Mouse (Mus musculus) brain, adult 2 months (tissue): Measurements from ENCODE around the gene Map7.
A peak's percentile ranks its signal among the peaks of the same experiment; 100 is the strongest.

Source experiments
- DNase-seq: peaks from one replicate; pipeline ENCODE4 v3.0.0; 2011; ENCODE audit warnings: low read depth, low spot score

The Map7 gene

GRCm38 (mm10) chr10:20230026-20230425 is 81.8 kb downstream of the Map7 start:
- DNase-seq: peak; percentile 34

- no peak for DNase-seq
Observed at GRCm38 (mm10) chr10:20233451-20233850, 85.2 kb downstream of the Map7 start.

- peak; percentile 49 for DNase-seq
Observed at GRCm38 (mm10) chr10:20234466-20234865, 86.2 kb downstream of the Map7 start.

- no peak for DNase-seq
Observed at GRCm38 (mm10) chr10:20235656-20236055, 87.4 kb downstream of the Map7 start.

DNA sequence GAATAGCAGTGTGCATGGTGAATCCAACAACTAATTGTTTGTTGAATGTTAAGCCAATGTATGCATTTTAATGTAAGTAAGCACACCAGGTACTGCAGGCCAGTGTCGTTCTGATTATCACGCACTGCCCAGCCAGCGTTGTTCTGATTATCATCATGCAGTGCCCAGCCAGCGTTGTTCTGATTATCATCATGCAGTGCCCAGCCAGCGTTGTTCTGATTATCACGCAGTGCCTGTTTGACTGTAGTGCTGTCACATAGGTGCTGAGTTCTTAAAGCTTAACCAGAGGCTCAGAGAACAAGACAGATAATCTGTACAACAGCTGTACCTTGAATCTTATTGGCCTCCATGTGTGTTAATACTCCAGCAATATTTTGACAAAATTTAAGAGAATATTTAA is 88.0 kb downstream of the Map7 start:
- no peak for DNase-seq

- no peak for DNase-seq
Observed at GRCm38 (mm10) chr10:20238281-20238680, 90.0 kb downstream of the Map7 start.

DNA sequence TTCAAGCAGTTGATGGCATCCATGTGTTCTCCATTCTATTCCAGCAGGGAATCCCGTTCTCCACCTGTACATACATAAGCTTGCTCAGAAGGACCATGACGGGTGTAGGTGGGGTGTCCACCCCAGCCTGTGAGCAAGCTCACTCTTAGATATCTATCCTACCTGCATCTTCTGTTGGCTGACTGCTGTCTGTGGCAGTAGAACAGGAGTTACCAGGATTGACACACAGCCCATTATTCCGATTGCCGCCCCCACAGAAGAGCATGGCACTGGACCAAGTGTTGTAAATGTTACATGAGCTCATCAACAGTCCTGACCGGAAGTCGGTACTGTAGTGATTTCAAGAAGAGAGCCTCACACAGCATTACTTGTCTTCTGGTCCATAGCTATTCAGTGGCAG is 92.6 kb downstream of the Map7 start:
- peak; percentile 53 for DNase-seq

- DNase-seq: no peak
Observed at GRCm38 (mm10) chr10:20243321-20243720, 95.0 kb downstream of the Map7 start.

DNA sequence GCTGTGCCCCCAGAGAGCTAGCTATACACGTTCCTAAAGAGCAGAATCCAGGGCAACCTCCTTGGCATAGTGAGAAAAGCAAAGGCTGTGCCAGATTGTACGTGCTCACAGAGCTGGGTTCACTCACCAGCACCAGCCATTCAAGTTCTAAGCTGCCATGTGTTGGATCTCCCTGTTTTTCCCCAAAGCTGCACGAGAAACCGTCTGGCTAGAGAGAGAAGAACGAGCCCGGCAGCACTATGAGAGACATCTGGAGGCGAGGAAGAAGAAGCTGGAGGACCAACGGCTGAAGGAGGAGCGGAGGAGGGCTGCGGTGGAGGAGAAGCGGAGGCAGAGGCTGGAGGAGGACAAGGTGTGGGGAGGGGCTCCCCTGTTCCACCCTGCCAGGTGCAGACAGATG is 96.8 kb downstream of the Map7 start:
- DNase-seq: peak; percentile 71

DNA sequence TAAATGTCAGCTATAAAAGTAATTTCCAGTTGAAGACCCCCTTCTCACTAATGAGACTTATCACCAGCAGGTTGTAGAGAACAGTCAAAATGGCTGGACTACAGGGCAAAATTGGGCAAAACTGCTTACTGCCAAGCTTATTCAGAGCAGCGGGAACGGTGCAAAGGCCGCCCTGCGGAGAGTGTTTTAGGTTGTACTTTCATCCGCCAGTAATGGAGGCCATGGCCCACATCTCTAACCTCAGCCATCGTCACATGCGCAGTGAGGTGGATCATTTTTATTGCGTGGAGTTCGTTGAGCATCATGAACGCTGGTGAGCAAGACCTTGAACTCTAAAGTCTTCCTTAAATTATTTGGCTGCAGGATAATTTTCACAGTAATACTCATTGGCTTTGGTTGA is 100.8 kb downstream of the Map7 start:
- DNase-seq: no peak

DNA sequence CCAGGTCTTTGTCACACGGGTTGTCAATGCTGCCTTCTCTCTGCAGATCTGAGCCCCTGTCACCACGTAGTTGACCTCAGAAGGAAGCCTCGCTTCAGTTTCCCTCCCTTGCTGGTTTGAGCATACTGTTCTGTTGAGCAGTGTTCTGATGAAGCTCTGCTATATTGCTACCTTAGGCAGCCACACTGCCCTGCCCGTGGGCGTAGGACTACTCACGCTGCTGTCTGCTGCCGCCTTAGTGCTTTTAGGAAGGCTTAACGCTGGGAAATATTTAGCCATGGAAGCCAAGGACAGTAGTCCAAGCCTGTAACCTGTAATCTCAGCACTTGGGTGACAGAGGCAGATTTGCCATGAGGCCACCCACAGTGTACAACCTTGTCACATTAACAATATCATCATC is 107.3 kb downstream of the Map7 start:
- DNase-seq: peak; percentile 20

- peak; percentile 58 for DNase-seq
Observed at GRCm38 (mm10) chr10:20257054-20257643, 108.9 kb downstream of the Map7 start.

DNA sequence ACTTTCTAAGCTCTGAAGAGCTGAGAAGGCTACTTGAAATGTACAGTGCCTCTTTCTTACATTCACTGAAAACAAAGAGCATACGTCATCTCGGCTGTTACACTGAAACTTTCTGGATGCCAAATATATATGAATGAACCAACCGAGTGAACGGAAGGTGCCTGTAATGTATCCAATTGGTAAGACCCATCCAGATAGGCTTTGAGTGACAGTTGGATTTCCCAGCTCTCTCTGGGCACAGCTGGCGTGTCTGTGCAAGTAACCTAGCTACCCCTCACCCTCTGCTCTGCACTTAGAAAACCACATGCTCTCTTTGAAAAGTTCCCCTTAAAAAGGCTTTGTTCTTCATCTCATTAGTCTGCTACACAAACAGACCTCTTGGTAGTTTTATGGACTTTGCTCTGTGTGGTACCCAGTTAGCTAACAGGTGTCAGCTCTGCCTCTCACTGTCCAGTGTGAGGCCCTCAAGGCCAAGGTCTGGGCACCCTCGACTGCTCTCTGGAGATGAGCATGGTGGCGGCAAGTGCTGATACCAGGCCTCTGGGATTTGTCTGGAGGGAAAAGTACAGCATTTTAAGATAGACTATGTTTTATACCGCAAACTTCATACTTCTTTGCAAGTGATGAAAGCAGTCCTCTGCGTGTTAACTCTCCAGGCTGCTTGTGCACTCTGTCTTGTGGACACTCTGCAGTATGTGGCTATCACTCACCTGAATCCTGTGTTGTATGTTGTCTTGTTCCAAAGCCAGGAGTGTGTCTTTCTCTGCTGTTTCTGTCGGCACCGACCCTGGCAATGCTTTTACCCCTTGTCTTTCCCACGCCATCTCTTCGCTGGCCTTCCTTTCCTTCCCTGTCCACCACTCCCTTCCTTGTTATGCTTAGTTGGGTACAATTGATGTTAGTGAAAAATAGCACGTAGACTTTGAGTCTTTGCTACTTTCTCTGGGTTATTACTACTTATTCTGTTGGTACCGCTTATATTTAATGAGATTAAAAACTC is 109.8 kb downstream of the Map7 start:
- DNase-seq: no peak

DNA sequence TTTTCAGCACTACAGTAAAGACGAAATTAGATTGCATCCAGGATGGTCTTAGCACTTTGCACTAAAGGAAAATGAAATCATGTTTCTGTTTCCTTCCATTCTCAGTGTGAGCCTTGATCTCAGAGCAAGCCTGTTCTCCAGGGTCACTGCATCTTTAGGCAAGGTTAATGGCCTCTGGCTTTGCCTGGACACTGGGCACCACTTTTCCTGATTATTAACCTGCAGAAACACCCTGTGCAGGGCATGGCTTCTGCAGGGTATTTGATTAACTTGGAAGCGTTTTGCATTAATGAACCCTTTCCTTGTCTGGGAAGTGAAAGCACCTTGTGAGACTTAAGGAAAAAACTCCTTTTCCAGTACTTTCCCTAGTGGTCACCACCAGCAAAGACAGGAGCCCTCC is 111.2 kb downstream of the Map7 start:
- no peak for DNase-seq

DNA sequence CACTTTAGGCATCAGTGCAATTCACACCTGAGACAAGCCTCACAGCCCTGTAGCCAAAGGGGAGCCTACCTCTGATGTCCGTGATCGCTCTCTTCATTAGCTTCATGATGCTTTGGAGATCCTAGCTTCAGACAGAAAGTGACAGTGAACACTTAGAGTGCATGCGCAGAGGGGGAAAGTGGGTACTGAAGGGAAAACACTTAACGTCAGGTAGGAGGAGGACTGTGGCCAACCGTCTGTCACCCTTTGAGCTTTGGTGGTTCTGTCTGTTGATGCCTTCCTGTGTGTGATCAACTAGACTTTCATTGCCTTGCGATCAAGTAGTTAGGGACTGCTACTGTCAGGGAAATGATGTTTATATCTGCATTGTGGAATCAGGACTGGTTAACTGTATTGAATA is 114.6 kb downstream of the Map7 start:
- DNase-seq: no peak

- no peak for DNase-seq
Observed at GRCm38 (mm10) chr10:20264479-20264878, 116.2 kb downstream of the Map7 start.

DNA sequence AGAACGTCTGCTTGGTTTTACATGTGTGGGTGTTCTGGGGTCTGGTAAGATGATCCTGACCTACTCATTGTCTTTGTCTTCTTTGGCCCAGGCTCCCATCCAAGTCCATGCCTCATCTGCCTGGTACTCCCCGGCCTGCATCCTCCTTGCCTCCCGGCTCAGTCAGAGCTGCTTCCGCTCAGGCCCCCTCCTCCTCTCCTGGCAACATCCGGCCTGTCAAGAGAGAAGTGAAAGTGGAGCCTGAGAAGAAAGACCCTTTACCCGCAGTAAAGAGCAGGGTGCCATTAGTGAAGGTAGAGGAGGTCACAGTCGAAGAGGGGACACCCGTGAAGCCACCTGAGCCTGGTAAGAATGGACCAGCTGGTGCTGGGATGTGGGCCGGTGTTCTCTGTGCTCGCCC is 118.8 kb downstream of the Map7 start:
- DNase-seq: no peak

GRCm38 (mm10) chr10:20268945-20269344 is 120.7 kb downstream of the Map7 start:
- peak; percentile 27 for DNase-seq

- no peak for DNase-seq
Observed at GRCm38 (mm10) chr10:20272380-20272779, 124.1 kb downstream of the Map7 start.

- DNase-seq: no peak
Observed at GRCm38 (mm10) chr10:20273278-20273677, 125.0 kb downstream of the Map7 start.

GRCm38 (mm10) chr10:20274022-20274421 is 125.8 kb downstream of the Map7 start:
- no peak for DNase-seq

- DNase-seq: no peak
Observed at GRCm38 (mm10) chr10:20281456-20281855, 133.2 kb downstream of the Map7 start.
